Mouse (Mus musculus): ENCODE data around the gene Polr2i. TPM values are rescaled to one million over a fixed set of nuclear protein-coding genes. Genes with fewer than 3 reads are reported as not detected.
A peak's percentile ranks its signal among the peaks of the same experiment; 100 is the strongest.

Polr2i gene
- total RNA-seq, 2 experiments from 2014 or later = 58.0 to 60.0 TPM

DNA sequence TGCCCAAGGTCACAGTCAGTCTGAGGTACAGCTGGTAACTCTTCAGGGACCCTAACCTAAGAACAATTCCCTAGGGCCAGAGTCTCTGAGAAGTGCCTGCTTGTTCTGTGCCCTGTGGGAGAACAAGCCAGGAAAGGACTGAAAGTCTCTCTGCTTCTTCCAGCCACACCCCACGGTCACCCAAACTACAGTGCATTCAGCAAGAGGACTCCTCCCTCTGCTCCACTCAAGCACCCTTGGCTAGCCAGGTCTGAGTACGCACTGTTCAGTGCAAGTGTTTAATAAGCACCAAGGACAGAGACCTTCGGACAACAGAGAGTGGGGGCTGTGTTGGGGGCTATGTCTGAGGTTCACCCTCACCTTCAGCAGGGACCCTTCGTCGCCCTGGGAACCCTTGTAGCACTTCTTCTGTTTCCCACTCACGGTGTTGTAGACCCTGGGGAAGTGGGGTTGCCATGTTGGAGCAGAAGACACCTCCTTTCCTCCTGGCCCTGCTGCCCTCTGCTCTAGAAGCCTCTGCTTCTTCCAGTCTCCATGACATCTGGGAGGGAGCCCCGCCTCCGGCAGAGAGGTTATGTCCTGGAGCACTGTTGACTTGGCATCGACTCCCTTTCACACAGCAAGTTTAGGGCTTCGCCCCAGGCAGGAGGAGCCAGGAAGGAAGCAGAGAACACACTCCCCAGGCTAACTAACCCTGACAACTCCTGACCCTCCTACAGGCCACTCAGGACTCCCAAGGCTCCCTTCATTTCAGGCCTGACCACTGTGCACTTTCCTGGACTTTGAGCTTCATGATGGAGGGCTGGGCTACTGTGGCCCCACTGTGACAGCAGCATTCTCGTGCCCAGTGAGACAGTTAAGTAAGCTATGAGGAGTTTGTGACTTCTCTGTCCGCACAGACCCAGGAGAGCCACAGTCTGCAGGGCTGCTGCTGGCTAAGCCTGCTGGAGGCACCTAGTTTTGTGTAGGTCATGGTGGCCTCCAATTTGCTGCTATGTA, 20.5 kb downstream of the Polr2i start:
- DNase-seq (ENCODE audit: low spot score in 2 of 2) = no peak

DNA sequence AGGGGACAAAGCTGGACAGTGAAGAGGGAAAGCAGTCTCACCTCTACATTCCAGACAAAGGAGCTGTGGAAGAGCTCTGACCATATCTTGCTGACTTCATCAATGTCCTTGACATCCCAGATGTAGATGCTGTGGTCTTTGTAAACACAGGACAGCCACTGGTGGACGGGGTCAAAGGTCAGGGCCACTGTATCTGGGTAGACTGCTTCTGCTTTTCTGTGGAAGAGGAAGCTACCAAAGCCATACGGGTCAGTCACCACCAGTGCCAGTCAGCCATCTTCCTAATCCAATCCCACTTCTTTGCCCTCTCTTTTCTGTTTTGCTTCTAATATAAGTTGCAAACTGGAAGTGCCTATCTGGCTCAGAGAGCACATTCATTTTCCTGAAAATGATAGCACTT, 33.3 kb downstream of the Polr2i start:
- no peak for DNase-seq (ENCODE audit: low spot score in 2 of 2)

DNA sequence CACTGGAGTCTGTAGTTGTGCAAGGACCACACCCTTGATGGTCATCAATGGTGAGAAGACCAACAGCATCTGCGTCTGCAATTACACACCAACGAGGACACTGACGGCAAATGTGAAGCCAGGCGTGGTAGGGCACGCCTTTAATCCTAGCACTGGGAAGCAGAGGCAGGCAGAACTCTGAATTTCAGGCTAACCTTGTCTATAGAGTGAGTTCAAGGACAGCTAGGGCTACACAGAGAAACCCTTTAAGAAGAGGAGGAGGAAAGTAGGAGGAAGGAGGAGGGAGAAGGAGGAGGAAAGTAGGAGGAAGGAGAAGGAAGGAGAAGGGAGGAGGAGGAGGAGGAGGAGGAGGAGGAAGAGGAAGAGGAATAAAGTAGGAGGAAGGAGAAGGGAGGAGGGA, 33.8 kb downstream of the Polr2i start:
- no peak for DNase-seq (ENCODE audit: low spot score in 2 of 2)

DNA sequence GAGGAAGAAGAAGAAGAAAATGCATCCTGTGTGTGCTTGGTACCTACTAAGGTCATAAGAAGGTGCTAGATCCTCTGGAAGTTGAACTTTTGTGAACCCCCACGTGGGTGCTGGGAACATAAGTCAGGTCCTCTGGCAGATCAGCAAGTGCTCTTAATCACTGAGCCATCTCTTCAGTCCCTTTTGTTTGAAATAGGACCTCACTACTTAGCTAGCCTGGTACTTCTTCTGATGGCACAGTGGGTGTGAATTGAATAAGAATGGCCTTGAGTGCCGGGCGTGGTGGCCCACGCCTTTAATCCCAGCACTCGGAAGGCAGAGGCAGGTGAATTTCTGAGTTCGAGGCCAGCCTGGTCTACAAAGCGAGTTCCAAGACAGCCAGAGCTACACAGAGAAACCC, 34.2 kb downstream of the Polr2i start:
- no peak for DNase-seq (ENCODE audit: low spot score in 2 of 2)

DNA sequence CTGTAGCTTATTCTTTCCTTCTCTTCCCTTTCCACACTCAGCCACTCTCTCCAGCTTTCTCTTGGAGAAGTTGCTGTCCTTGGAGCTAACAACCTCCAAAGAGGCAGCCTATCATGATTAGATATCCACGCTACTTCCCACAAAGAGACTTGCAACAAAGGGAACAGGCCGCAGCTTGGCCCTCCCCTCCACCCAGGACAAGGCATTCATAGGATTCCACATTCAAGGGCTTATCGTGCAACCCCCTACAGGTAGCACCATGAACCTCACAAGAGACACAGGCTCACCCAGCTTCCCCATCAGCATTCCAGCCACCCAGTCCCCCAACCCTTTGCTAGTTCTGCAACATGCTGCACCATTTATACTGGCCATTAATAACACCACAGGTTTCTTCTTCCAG, 35.0 kb downstream of the Polr2i start:
- no peak for DNase-seq (ENCODE audit: low spot score in 2 of 2)

DNA sequence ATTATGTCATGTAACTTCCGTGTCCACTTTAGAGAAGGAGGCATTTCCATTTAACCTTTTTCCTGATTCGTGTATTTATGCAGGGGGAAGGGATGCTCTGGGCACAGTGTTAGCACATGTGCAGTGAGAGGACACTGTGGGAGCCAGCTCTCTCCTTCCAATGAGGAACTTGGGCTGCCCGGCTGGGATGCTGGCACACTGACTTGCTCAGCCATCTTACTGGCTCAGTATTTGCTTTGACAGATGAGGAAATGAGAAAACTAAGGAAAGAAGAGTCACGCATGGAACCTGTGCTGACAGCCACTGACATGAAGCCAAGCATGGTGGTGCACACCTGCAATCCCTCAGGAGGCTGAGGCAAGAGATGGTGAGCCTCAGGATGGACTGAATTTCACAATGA, 37.9 kb downstream of the Polr2i start:
- no peak for DNase-seq (ENCODE audit: low spot score in 2 of 2)

DNA sequence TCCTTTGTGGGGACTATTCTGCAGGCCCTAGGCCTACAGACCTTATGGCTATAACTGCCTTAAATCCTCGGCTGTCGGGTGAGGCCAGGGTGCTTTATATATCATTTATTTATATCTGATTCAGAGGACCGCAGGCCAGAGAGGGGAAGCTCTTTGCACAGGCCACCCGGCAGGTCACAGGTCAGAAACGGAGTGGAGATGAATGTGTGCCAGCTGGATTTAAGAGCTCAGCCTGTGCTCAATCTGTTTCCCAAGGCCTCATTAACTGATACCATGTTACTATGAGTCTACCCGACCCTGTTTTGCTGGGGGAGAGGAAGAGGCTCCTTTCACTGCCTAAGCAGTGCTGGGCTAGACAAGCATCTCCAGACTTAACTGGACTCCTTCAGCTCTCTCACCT, 42.6 kb downstream of the Polr2i start:
- DNase-seq (ENCODE audit: low spot score in 2 of 2) = no peak

DNA sequence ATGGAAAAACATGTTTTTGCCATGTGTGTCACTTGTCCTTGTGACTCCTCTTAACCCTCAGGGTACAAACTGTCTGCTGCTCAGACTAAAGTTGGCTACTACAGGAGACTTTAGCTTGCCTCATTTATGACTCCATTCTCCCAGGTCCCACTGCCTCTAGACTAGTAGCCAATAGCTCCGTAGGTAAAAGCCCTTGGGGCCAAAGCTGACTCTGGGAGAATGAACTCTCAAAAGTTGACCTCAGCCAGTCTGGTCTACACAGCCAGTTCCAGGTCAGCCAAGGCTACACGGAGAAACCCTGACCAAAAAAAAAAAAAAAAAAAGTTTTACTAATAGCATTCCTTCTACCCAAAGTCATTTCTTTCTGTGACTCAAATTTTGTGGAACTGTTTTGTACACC, 47.2 kb downstream of the Polr2i start:
- no peak for DNase-seq (ENCODE audit: low spot score in 2 of 2)

DNA sequence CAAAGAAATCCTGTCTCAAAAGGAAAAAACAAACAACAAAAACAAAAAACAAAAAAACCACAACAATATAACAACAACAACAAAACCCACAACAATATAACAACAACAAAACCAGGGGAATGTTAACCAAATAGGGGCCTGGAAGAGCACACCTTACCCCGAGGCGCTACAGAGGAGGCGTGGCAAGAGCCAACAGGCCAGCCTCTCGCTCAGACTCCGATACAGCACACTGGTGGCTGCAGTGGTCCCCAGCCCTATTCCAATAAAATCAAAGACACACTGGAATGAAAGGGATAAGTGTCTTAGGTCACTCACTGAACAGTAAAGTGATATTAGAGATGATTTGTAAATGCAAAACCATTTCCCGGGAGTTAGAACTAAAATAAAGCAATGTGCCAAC, 47.8 kb downstream of the Polr2i start:
- DNase-seq (ENCODE audit: low spot score in 2 of 2) = no peak

DNA sequence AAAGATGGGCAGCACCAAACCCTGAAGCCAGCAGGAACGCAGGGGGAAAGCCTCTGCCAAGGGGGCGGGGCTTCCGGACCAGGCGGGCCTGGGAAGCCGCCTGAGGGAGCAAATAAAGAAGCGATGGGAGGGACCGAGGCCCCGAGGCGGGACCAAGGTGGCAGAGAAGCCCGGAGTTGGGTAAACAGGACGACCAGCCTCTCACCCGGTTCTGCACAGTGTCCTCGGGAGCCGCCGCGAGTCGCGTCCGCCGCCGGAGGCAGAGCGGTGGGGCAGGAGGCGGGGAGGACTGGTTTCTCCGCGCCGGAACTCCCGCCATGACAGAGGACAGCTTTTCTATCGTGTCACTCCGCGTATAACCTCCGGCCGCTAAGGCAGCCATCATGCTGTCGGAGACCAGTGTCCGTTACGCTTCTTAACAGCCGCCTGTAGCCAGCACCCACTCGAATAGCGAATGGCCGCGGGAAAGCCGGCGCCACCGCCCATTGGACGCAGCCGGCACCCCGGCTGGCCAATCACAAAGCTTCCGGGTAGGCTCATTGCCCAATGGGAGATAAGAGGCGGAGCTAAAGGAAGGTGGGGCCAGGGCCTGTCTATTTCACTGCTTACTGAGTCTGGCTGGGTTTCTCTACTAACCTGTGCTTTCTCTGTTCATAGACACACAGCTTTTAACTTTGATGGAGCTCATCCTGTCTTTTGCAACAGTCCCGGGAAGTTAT, 48.4 kb downstream of the Polr2i start, which contains the start of the genes Thap8 and Wdr62:
Gene Thap8, plus strand, starts transcription at position 144 of the 719 bp plus-strand sequence.
Gene Wdr62, minus strand, starts transcription at position 469 of the 719 bp plus-strand sequence.
- DNase-seq (ENCODE audit: low spot score in 2 of 2) = peak; percentile 81 to 91

DNA sequence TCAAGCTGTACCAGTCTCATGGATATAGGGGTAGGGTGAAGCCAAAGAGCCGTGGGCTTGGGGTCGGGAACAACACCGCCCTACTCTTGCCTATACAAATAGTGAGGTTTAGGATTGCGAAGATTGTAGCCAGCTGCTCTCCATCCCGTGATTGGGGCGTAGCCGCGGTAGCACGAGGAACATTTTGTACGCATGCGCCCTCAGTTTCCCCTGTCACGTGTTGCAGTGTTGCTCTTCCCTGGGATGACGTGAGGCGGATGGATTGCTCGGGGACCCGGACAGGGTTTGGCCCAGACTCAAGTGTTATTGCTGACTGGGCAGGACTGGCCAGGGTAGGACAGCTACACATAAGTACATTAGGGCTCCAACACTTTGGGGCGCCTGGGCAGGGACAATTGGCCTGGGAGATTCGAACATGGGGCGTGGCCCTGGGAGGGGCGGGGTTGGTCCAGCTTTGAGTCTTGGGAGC, 49.0 kb downstream of the Polr2i start:
- DNase-seq (ENCODE audit: low spot score in 2 of 2) = peak; percentile 80 to 84

DNA sequence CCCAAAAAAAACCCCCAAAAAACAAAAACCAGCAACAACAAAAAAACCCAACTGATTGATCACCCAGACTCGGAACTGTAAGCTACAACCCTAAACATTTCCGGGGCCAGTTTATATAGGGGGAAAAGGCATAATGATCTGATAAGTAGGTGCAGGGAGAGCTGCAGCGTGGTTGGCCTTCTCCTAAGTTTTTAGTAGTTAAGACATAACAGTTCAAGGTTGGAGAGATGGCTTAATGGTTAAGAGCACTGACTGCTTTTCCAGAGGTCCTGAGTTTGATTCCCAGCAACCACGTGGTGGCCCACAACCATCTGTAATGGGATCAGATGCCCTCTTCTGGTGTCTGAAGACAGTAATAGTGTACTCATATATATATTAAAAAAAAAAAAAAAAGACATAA, 49.8 kb downstream of the Polr2i start:
- DNase-seq (ENCODE audit: low spot score in 2 of 2) = no peak

DNA sequence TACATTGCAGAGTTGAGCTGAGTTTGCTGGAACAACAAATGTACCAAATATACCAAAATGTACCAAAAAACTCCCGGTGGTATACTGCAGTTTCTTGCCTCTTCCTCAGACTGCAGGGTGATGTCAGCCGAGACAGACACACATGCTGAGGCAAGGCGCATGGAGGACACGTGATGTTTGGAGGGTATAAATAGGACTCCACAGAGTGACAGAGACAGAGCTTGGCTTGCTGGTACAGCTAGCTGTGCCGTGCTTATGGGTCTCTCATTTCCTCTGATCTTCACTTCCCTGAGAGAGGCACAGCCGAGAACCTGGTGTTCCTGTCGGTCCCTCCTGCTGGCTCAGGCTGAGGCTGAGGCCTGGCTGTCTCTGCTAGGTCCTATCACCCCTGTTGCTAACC, 51.0 kb downstream of the Polr2i start:
- no peak for DNase-seq (ENCODE audit: low spot score in 2 of 2)

Other genes with a start within 250 kb of the Polr2i start
- 1 to 10 TPM; 4.5 to 4.7 TPM for gene Zfp568, start 248.0 kb upstream of the Polr2i start, total RNA-seq (2021)
- gene Zfp14, start 180.6 kb upstream of the Polr2i start, total RNA-seq (2021) = 1 to 10 TPM; 7.6 to 7.7 TPM
- gene Zfp82, start 159.0 kb upstream of the Polr2i start, total RNA-seq (2021) = 1 to 10 TPM; 4.1 to 6.0 TPM
- gene Gm26920, start 141.5 kb upstream of the Polr2i start, total RNA-seq (2021) = 1 to 10 TPM in 1 of 2 experiments, not detected in 1; 1.5 TPM
- 1 to 10 TPM; 5.6 to 7.7 TPM for gene Zfp566, start 141.4 kb upstream of the Polr2i start, total RNA-seq (2021)
- gene Zfp260, start 137.2 kb upstream of the Polr2i start, total RNA-seq (2021) = 10 to 100 TPM; 64.8 to 75.6 TPM
- gene Zfp382, start 110.0 kb upstream of the Polr2i start, total RNA-seq (2021) = 10 to 100 TPM; 31.3 to 36.0 TPM
- 10 to 100 TPM; 48.4 to 48.7 TPM for gene Zfp146, start 62.2 kb upstream of the Polr2i start, total RNA-seq (2021)
- gene Cox7a1, start 47.8 kb upstream of the Polr2i start, total RNA-seq (2021) = 1 to 10 TPM; 4.7 to 5.8 TPM
- gene Capns1, start 33.1 kb upstream of the Polr2i start, total RNA-seq (2021) = 100 to 1,000 TPM; 174 to 176 TPM
- gene Tbcb, start 324 bp downstream of the Polr2i start, total RNA-seq (2021) = 100 to 1,000 TPM; 127 to 141 TPM
- not detected for gene Ovol3, start 3.8 kb downstream of the Polr2i start, total RNA-seq (2021)
- under 1 TPM; 0.26 to 0.37 TPM for gene Thap8, start 48.1 kb downstream of the Polr2i start, total RNA-seq (2021)
- gene Wdr62, start 48.5 kb downstream of the Polr2i start, total RNA-seq (2021) = 1 to 10 TPM; 1.1 to 1.9 TPM
- gene Clip3, start 59.8 kb downstream of the Polr2i start, total RNA-seq (2021) = 100 to 1,000 TPM; 443 to 457 TPM
- 10 to 100 TPM; 67.0 to 68.5 TPM for gene Alkbh6, start 76.8 kb downstream of the Polr2i start, total RNA-seq (2021)
- gene Syne4, start 82.9 kb downstream of the Polr2i start, total RNA-seq (2021) = 10 to 100 TPM; 13.8 to 15.6 TPM
- gene E130208F15Rik, start 89.8 kb downstream of the Polr2i start, total RNA-seq (2021) = under 1 TPM; 0.35 to 0.56 TPM
- gene Sdhaf1, start 91.9 kb downstream of the Polr2i start, total RNA-seq (2021) = 1 to 10 TPM; 6.4 to 7.5 TPM
- 10 to 100 TPM; 33.5 to 36.4 TPM for gene Lrfn3, start 130.8 kb downstream of the Polr2i start, total RNA-seq (2021)
- gene Tyrobp, start 181.8 kb downstream of the Polr2i start, total RNA-seq (2021) = 10 to 100 TPM; 29.8 to 30.7 TPM
- 1 to 10 TPM in 1 of 2 experiments, not detected in 1; 1.8 TPM for gene Hcst, start 187.9 kb downstream of the Polr2i start, total RNA-seq (2021)
- gene Nfkbid, start 189.8 kb downstream of the Polr2i start, total RNA-seq (2021) = 1 to 10 TPM; 3.9 to 4.1 TPM
- gene Aplp1, start 213.6 kb downstream of the Polr2i start, total RNA-seq (2021) = 1,000 to 10,000 TPM; 1,233 to 1,333 TPM
- 1 to 10 TPM; 8.2 to 8.3 TPM for gene Kirrel2, start 225.7 kb downstream of the Polr2i start, total RNA-seq (2021)
- under 1 TPM; 0.44 to 0.52 TPM for gene Nphs1, start 226.4 kb downstream of the Polr2i start, total RNA-seq (2021)